17 mouse cellular contexts compared by ENCODE assay signal in genomic region chr6:49355171-49355570, GRCm38 (mm10). TPM values are rescaled to one million over a fixed set of nuclear protein-coding genes. Genes with fewer than 3 reads are reported as not detected.
DNase-seq lines count a peak whose midpoint lies in the region; ATAC-seq and TF ChIP-seq lines count a peak whose summit lies in the region.
"Had no signal": no experiment of that assay in that cellular context is flagged by ENCODE, and none has a peak within 500 bp of the region (broad histone marks: within the 10 kb centered on the region; RNA-seq: fewer than 3 reads in every experiment).

No protein-coding gene starts in this region.

- peak; percentile 33 for TF ChIP-seq CTCF in liver, embryonic 14.5 days (IDR thresholded peaks at IDR 0.05; ENCODE audit: low read depth)

- in situ Hi-C loops in ES-E14 (cut with MboI; ENCODE audit: low sequenced_read_pairs in 2 of 2, unreplicated experiment in 2 of 2) = loop anchor here in 1 of 2 experiments (10.0 to 25.0 kb wide), 2 partner anchors 110 to 318 kb away; partner anchors contain the start of gene Gpnmb

- H3K4me2 ChIP-seq in liver, embryonic 14.5 days (ENCODE audit: low read depth) = no peak overlapping the region
- H3K4me2 ChIP-seq in liver, embryonic 12.5 days = no peak overlapping the region
- H3K4me2 ChIP-seq: forebrain, embryonic 15.5 days; limb, embryonic 13.5 days had no signal

- H3K4me3 ChIP-seq in liver, embryonic 14.5 days (ENCODE audit: insufficient read depth in 1 of 2, low read depth in 2 of 2, low read length in 2 of 2) = no peak overlapping the region
- no peak overlapping the region for H3K4me3 ChIP-seq in liver, embryonic 12.5 days
- no peak overlapping the region for H3K4me3 ChIP-seq in ES-E14 (ENCODE audit: insufficient read depth in 1 of 2, low read depth in 1 of 2, low read length in 2 of 2, poor library complexity in 1 of 2, severe bottlenecking in 1 of 2)
- H3K4me3 ChIP-seq: forebrain, embryonic 15.5 days; limb, embryonic 13.5 days had no signal

- no peaks in the 10 kb centered on the region for H3K36me3 ChIP-seq in liver, embryonic 14.5 days (replicated peaks; ENCODE audit: control insufficient read depth, insufficient read depth, low read depth)
- no peaks in the 10 kb centered on the region for H3K36me3 ChIP-seq in liver, embryonic 12.5 days
- no peaks in the 10 kb centered on the region for H3K36me3 ChIP-seq in ES-E14 (ENCODE audit: control insufficient read depth, insufficient read depth, low read length, poor library complexity, severe bottlenecking)
- H3K36me3 ChIP-seq: forebrain, embryonic 15.5 days; limb, embryonic 13.5 days had no signal

- H3K9me3 ChIP-seq in liver, embryonic 14.5 days (ENCODE audit: control insufficient read depth, low read length) = no peaks in the 10 kb centered on the region
- H3K9me3 ChIP-seq in liver, embryonic 12.5 days (replicated peaks) = no peaks in the 10 kb centered on the region
- H3K9me3 ChIP-seq in ES-E14 (ENCODE audit: control insufficient read depth, insufficient read depth, low read depth, low read length) = no peaks in the 10 kb centered on the region
- H3K9me3 ChIP-seq: forebrain, embryonic 15.5 days; limb, embryonic 13.5 days had no signal

- no peaks in the 10 kb centered on the region for H3K27me3 ChIP-seq in liver, embryonic 14.5 days (ENCODE audit: control insufficient read depth, insufficient read depth, low read length)
- no peaks in the 10 kb centered on the region for H3K27me3 ChIP-seq in liver, embryonic 12.5 days (replicated peaks)
- H3K27me3 ChIP-seq: forebrain, embryonic 15.5 days; limb, embryonic 13.5 days had no signal

- no peak for DNase-seq in liver, embryonic 14.5 days (ENCODE audit: low read depth in 3 of 3, low spot score in 3 of 3)
- DNase-seq in CD4-positive helper T cell, adult 2 months (ENCODE audit: low read depth, low spot score) = peak; percentile 12
- DNase-seq in ES-E14 (ENCODE audit: low read depth, low spot score) = peak; percentile 46
- no peak for DNase-seq in natural killer cell, adult 2 months (ENCODE audit: low spot score in 2 of 2)
- DNase-seq in layer of hippocampus, postnatal 10 days (ENCODE audit: low spot score in 2 of 2) = no peak
- DNase-seq: adrenal gland, postnatal 14 days; gastrocnemius, postnatal 36 days; layer of hippocampus, postnatal 36 days; right cerebral cortex, postnatal 25 days; thymus, postnatal 25 days had no signal

- ATAC-seq in liver, embryonic 14.5 days (ENCODE audit: insufficient read depth) = no peak
- no peak for ATAC-seq in liver, embryonic 12.5 days
- peak; percentile 60; the same call in 1 of the 2 replicates for ATAC-seq in megakaryocyte, adult 5-6 weeks (ENCODE audit: poor library complexity, severe bottlenecking)
- ATAC-seq: forebrain, embryonic 15.5 days had no signal

- WGBS in liver, embryonic 14.5 days (ENCODE audit: insufficient replicate concordance) = 56% methylated on average over 4 of the region's 4 CpGs
- WGBS in liver, embryonic 12.5 days (ENCODE audit: insufficient replicate concordance) = 64% methylated on average over 4 of the region's 4 CpGs

- H3K4me1 ChIP-seq in liver, embryonic 14.5 days (replicated peaks; ENCODE audit: control insufficient read depth in 2 of 2, insufficient read depth in 2 of 2, low read length in 1 of 2) = no peaks in the 10 kb centered on the region
- H3K4me1 ChIP-seq in liver, embryonic 12.5 days = no peaks in the 10 kb centered on the region
- 0 out of 4 replicates have a peak, but pooled peaks cover 0 to 2% of the 10 kb centered on the region in 2 experiments for H3K4me1 ChIP-seq in ES-E14 (ENCODE audit: control insufficient read depth in 2 of 2, insufficient read depth in 2 of 2, low read length in 2 of 2, poor library complexity in 1 of 2)
- H3K4me1 ChIP-seq: forebrain, embryonic 15.5 days; limb, embryonic 13.5 days had no signal

- TF ChIP-seq EP300 in liver, embryonic 14.5 days (IDR thresholded peaks at IDR 0.05; ENCODE audit: low read depth) = no peak

- no peak overlapping the region for H3K9ac ChIP-seq in liver, embryonic 14.5 days (replicated peaks)
- no peak overlapping the region for H3K9ac ChIP-seq in liver, embryonic 12.5 days
- H3K9ac ChIP-seq in ES-E14 (ENCODE audit: insufficient read depth, low read depth, low read length, poor library complexity, severe bottlenecking) = no peak overlapping the region
- H3K9ac ChIP-seq: forebrain, embryonic 15.5 days; limb, embryonic 13.5 days had no signal

- H3K27ac ChIP-seq in liver, embryonic 14.5 days = no peak overlapping the region
- H3K27ac ChIP-seq in liver, embryonic 12.5 days = no peak overlapping the region
- no peak overlapping the region for H3K27ac ChIP-seq in ES-E14 (ENCODE audit: insufficient read depth, low read depth, low read length, poor library complexity, severe bottlenecking)
- H3K27ac ChIP-seq: forebrain, embryonic 15.5 days; kidney, postnatal 0 days; limb, embryonic 13.5 days had no signal

TF ChIP-seq in ES-E14, 5 proteins besides CTCF, POLR2A, EP300 and RAD21:
- TF ChIP-seq HCFC1 (IDR thresholded peaks at IDR 0.05; ENCODE audit: borderline replicate concordance, insufficient read depth, low read length) = no peak
- TF ChIP-seq ZC3H11A (IDR thresholded peaks at IDR 0.05; ENCODE audit: borderline replicate concordance, low read depth, low read length) = peak; percentile 95

RNA-seq across cellular contexts. Expression of gene Fam221a, which starts 12.4 kb away (rescaled TPM):
- 1.5 and 2.2 TPM in 2 replicates for polyA plus RNA-seq in liver, embryonic 14.5 days (2012; rRNA removed)
- 2.4 and 2.5 TPM in 2 replicates for polyA plus RNA-seq in liver, embryonic 14.5 days (2014; fragmentation: Nextera tagmentation; extraction: Ambion mirVana)
- polyA plus RNA-seq in liver, embryonic 12.5 days (2016; fragmentation: Nextera tagmentation; extraction: Ambion mirVana) = 3.3 TPM in 2 replicates
- total RNA-seq in ES-E14 (2012; rRNA removed) = 3.8 and 4.9 TPM in 2 replicates
- total RNA-seq in megakaryocyte, adult 5-6 weeks (2015) = 7.2 and 9.4 TPM in 2 replicates
- total RNA-seq in megakaryocyte, adult 5-6 weeks (2017) = 0.53 and 2.0 TPM in 2 replicates
- total RNA-seq in layer of hippocampus, postnatal 10 days (2021) = 1 to 10 TPM; 1.2 to 1.8 TPM
- total RNA-seq: monocyte, adult 5-6 weeks had no signal

RNA-seq across cellular contexts. Expression of gene Ccdc126, which starts 36.1 kb away (rescaled TPM):
- polyA plus RNA-seq in liver, embryonic 14.5 days (2012; rRNA removed) = 0.79 and 1.4 TPM in 2 replicates
- 2.6 and 3.0 TPM in 2 replicates for polyA plus RNA-seq in liver, embryonic 14.5 days (2014; fragmentation: Nextera tagmentation; extraction: Ambion mirVana)
- polyA plus RNA-seq in liver, embryonic 12.5 days (2016; fragmentation: Nextera tagmentation; extraction: Ambion mirVana) = 3.2 and 4.3 TPM in 2 replicates
- 8.4 and 8.7 TPM in 2 replicates for total RNA-seq in ES-E14 (2012; rRNA removed)
- total RNA-seq in megakaryocyte, adult 5-6 weeks (2015) = 6.8 TPM in 2 replicates
- 5.2 and 5.8 TPM in 2 replicates for total RNA-seq in megakaryocyte, adult 5-6 weeks (2017)
- 1 to 10 TPM; 7.1 to 8.1 TPM for total RNA-seq in layer of hippocampus, postnatal 10 days (2021)

RNA-seq across cellular contexts. Expression of gene Stk31, which starts 40.2 kb away (rescaled TPM):
- not detected in 2 replicates for polyA plus RNA-seq in liver, embryonic 14.5 days (2012; rRNA removed)
- polyA plus RNA-seq in liver, embryonic 14.5 days (2014; fragmentation: Nextera tagmentation; extraction: Ambion mirVana) = not detected in 2 replicates
- not detected in 2 replicates for polyA plus RNA-seq in liver, embryonic 12.5 days (2016; fragmentation: Nextera tagmentation; extraction: Ambion mirVana)
- 3.9 and 10.5 TPM in 2 replicates for total RNA-seq in ES-E14 (2012; rRNA removed)
- not detected in 2 replicates for total RNA-seq in megakaryocyte, adult 5-6 weeks (2015)
- not detected in 2 replicates for total RNA-seq in megakaryocyte, adult 5-6 weeks (2017)
- 1 to 10 TPM in 1 of 2 experiments, under 1 TPM in 1; 0.69 to 1.2 TPM for total RNA-seq in layer of hippocampus, postnatal 10 days (2021)
- total RNA-seq: monocyte, adult 5-6 weeks had no signal
- polyA plus RNA-seq: embryonic facial prominence, embryonic 14.5 days; kidney, postnatal 0 days had no signal

Comparison
In these comparisons a context has a peak if more than half of its experiments do, and no peak if none do; other contexts are left out.
1. DNase-seq: peak in CD4-positive helper T cell, adult 2 months (single experiment) and ES-E14 (single experiment); none in liver, embryonic 14.5 days (0 of 3), natural killer cell, adult 2 months (0 of 2) and layer of hippocampus, postnatal 10 days (0 of 2).